Mouse (Mus musculus): ENCODE measurements around the gene 1190005I06Rik.
A peak's percentile ranks its signal among the peaks of the same experiment; 100 is the strongest.

1190005I06Rik gene

GRCm38 (mm10) chr8:120620441-120620840, 27.0 kb downstream of the 1190005I06Rik start:
- DNase-seq (ENCODE audit: low spot score in 2 of 2) = no peak

- DNase-seq (ENCODE audit: low spot score in 2 of 2) = peak in 1 of 2 experiments; percentile 48
Measured at GRCm38 (mm10) chr8:120619235-120620180, 27.9 kb downstream of the 1190005I06Rik start.

GRCm38 (mm10) chr8:120618110-120618509, 29.3 kb downstream of the 1190005I06Rik start:
- peak in 1 of 2 experiments; percentile 64 for DNase-seq (ENCODE audit: low spot score in 2 of 2)

GRCm38 (mm10) chr8:120616663-120617626, 30.5 kb downstream of the 1190005I06Rik start:
- no peak for DNase-seq (ENCODE audit: low spot score in 2 of 2)

GRCm38 (mm10) chr8:120614491-120614890, 32.9 kb downstream of the 1190005I06Rik start:
- no peak for DNase-seq (ENCODE audit: low spot score in 2 of 2)

- DNase-seq (ENCODE audit: low spot score in 2 of 2) = no peak
Measured at GRCm38 (mm10) chr8:120610824-120611223, 36.6 kb downstream of the 1190005I06Rik start.

GRCm38 (mm10) chr8:120607885-120608284, 39.5 kb downstream of the 1190005I06Rik start:
- peak in 1 of 2 experiments; percentile 70 for DNase-seq (ENCODE audit: low spot score in 2 of 2)

GRCm38 (mm10) chr8:120607460-120607859, 40.0 kb downstream of the 1190005I06Rik start:
- DNase-seq (ENCODE audit: low spot score in 2 of 2) = no peak

- no peak for DNase-seq (ENCODE audit: low spot score in 2 of 2)
Measured at GRCm38 (mm10) chr8:120602672-120603071, 44.8 kb downstream of the 1190005I06Rik start.

- peak in 1 of 2 experiments; percentile 73 for DNase-seq (ENCODE audit: low spot score in 2 of 2)
Measured at GRCm38 (mm10) chr8:120599504-120599903, 47.9 kb downstream of the 1190005I06Rik start.

GRCm38 (mm10) chr8:120598579-120598978, 48.9 kb downstream of the 1190005I06Rik start:
- DNase-seq (ENCODE audit: low spot score in 2 of 2) = peak; percentile 75 to 84

- DNase-seq (ENCODE audit: low spot score in 2 of 2) = no peak
Measured at GRCm38 (mm10) chr8:120595963-120596362, 51.5 kb downstream of the 1190005I06Rik start.

- no peak for DNase-seq (ENCODE audit: low spot score in 2 of 2)
Measured at GRCm38 (mm10) chr8:120594571-120594970, 52.9 kb downstream of the 1190005I06Rik start.

- DNase-seq (ENCODE audit: low spot score in 2 of 2) = no peak
Measured at GRCm38 (mm10) chr8:120591587-120592292, 55.7 kb downstream of the 1190005I06Rik start.

- DNase-seq (ENCODE audit: low spot score in 2 of 2) = no peak
Measured at GRCm38 (mm10) chr8:120589921-120590320, 57.5 kb downstream of the 1190005I06Rik start.

GRCm38 (mm10) chr8:120588908-120589771, 58.3 kb downstream of the 1190005I06Rik start, which contains the start of gene Gins2:
Gins2 (minus strand) TSS chr8:120589304.
- DNase-seq (ENCODE audit: low spot score in 2 of 2) = peak; percentile 99

GRCm38 (mm10) chr8:120585521-120585920, 61.9 kb downstream of the 1190005I06Rik start:
- no peak for DNase-seq (ENCODE audit: low spot score in 2 of 2)

- DNase-seq (ENCODE audit: low spot score in 2 of 2) = no peak
Measured at GRCm38 (mm10) chr8:120581811-120582210, 65.6 kb downstream of the 1190005I06Rik start.

GRCm38 (mm10) chr8:120581329-120581728, 66.1 kb downstream of the 1190005I06Rik start:
- no peak for DNase-seq (ENCODE audit: low spot score in 2 of 2)

- no peak for DNase-seq (ENCODE audit: low spot score in 2 of 2)
Measured at GRCm38 (mm10) chr8:120580336-120581000, 67.0 kb downstream of the 1190005I06Rik start.

All from frontal cortex, postnatal 10 days (tissue).